Mouse (Mus musculus): ENCODE results near the gene Tnfsfm13. TPM values are rescaled to one million over a fixed set of nuclear protein-coding genes. Genes with fewer than 3 reads are reported as not detected.

Tnfsfm13 gene
- total and polyA plus RNA-seq, 3 experiments = 0.08 TPM; not detected in 2

GRCm38 (mm10) chr11:69682209-69682839, 13.6 kb downstream of the Tnfsfm13 start:
- DNase-seq (ENCODE audit: extremely low read depth) = no peak
- in situ Hi-C loops (cut with MboI; ENCODE audit: low pct_ligation_motif_present, low pct_unique_long_range_greater_than_20kb, low sequenced_read_pairs) (loop anchor here (5.0 to 10.0 kb wide), 2 partner anchors 62 to 195 kb away; partner anchors contain the start of gene Tmem95), dilution Hi-C loops (cut with MboI; ENCODE audit: extremely low pct_ligation_motif_present, extremely low pct_unique_long_range_greater_than_20kb, low sequenced_read_pairs) (no loop called here)
- peak overlapping the region; percentile 60 to 85 (median 75) for H3K4me3 ChIP-seq (replicated peaks in 1 of 3; ENCODE audit: low read depth in 2 of 3, low read length in 2 of 3, poor library complexity in 1 of 3)
- H3K4me1 ChIP-seq (ENCODE audit: control insufficient read depth in 1 of 2, insufficient read depth in 2 of 2) = peaks cover 4 to 55% of the 10 kb centered on the region in 2 experiments
- no peaks in the 10 kb centered on the region for H3K27me3 ChIP-seq (replicated peaks)
- H3K4me2 ChIP-seq (ENCODE audit: insufficient read depth, low read depth, poor library complexity, severe bottlenecking) = peak overlapping the region; percentile 71
- peaks cover 21 to 27% of the 10 kb centered on the region in 2 experiments for H3K36me3 ChIP-seq (replicated peaks in 1 of 2; ENCODE audit: control insufficient read depth in 1 of 2, insufficient read depth in 1 of 2, low read length in 1 of 2)
- H3K27ac ChIP-seq (ENCODE audit: insufficient read depth, low read depth) = peak overlapping the region; percentile 35; the same call in 1 of the 2 replicates
- peaks cover 35% of the 10 kb centered on the region for H3K79me2 ChIP-seq (replicated peaks; ENCODE audit: control insufficient read depth, extremely low read depth, insufficient read depth, poor library complexity, severe bottlenecking)
- H3K9me3 ChIP-seq (replicated peaks; ENCODE audit: low read length) = no peaks in the 10 kb centered on the region
- TF ChIP-seq TBP (conservative IDR thresholded peaks at IDR 0.05; ENCODE audit: low read depth, low read length) (no peak), RCOR1 (conservative IDR thresholded peaks at IDR 0.05; ENCODE audit: low read depth, low read length) (0 out of 2 replicates have a peak, but pooled peaks have one; percentile 31)
- H3K9ac ChIP-seq (ENCODE audit: insufficient read depth, low read depth) = peak overlapping the region; percentile 53

DNA sequence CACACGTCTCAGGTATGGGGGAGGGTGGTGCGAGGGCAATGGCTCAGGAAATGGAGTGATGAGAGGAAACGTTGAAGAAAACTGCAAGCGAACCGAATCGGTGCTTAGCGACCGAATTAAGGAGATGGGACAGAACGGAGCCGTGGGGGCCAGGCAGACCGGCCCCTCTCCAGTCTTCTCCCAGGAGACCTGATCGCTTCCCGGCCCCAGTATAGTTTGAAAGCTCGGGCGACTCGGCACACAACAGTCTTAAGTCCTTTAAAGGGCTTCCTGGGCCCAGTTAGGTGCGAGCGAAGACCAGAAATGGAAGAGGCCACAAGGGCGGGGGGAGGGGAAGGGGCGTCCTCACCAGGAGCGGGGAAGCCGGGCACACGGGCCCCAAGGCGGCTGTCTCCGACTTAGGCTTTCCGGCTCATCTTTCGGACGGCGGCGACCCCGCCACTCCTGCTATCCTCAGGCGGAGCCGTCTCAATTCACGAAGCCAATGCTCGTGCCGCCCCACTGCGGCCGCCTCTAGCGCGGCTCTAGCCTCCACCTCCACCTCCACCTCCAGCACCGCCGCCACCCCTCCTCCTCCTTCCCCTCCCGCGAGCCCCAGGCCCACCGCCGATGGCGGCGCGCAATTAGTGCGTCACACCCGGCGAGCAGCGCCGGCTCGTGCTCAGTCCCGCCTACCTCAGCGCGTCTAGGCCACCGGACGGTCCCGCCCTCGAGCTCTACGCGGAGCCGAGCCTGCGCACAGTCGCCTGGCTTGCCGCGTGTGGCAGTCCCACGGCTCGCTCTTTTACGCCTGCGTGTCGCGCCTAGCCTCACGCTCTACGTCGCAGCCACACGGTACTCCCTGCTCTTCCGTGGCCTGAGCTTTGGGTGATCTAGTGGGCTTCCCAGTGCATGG, 14.3 kb downstream of the Tnfsfm13 start, which contains the start of gene Senp3:
Senp3 (minus strand) TSS at position 771 of the 895 bp plus-strand sequence.
- in situ Hi-C loops (cut with MboI; ENCODE audit: low pct_ligation_motif_present, low pct_unique_long_range_greater_than_20kb, low sequenced_read_pairs) = loop anchor here (5.0 to 10.0 kb wide), 2 partner anchors 63 to 196 kb away; partner anchors contain the start of gene Tmem95
- H3K79me2 ChIP-seq (replicated peaks; ENCODE audit: control insufficient read depth, extremely low read depth, insufficient read depth, poor library complexity, severe bottlenecking) = peaks cover 35% of the 10 kb centered on the region
- dilution Hi-C loops (cut with MboI; ENCODE audit: extremely low pct_ligation_motif_present, extremely low pct_unique_long_range_greater_than_20kb, low sequenced_read_pairs) = no loop called here
- H3K36me3 ChIP-seq (replicated peaks in 1 of 2; ENCODE audit: control insufficient read depth in 1 of 2, insufficient read depth in 1 of 2, low read length in 1 of 2) = peaks cover 27 to 35% of the 10 kb centered on the region in 2 experiments
- peak within 1 kb of the TSS; percentile 100 for H3K4me2 ChIP-seq (ENCODE audit: insufficient read depth, low read depth, poor library complexity, severe bottlenecking)
- no peaks in the 10 kb centered on the region for H3K27me3 ChIP-seq (replicated peaks)
- no peaks in the 10 kb centered on the region for H3K9me3 ChIP-seq (replicated peaks; ENCODE audit: low read length)
- H3K4me3 ChIP-seq (replicated peaks in 1 of 3; ENCODE audit: low read depth in 2 of 3, low read length in 2 of 3, poor library complexity in 1 of 3) = peak within 1 kb of the TSS; percentile 75 to 96 (median 85)
- peaks cover 4 to 63% of the 10 kb centered on the region in 2 experiments for H3K4me1 ChIP-seq (ENCODE audit: control insufficient read depth in 1 of 2, insufficient read depth in 2 of 2)
- H3K9ac ChIP-seq (ENCODE audit: insufficient read depth, low read depth) = peak within 1 kb of the TSS; percentile 79
- peak within 1 kb of the TSS; percentile 35; the same call in 1 of the 2 replicates for H3K27ac ChIP-seq (ENCODE audit: insufficient read depth, low read depth)
- peak; percentile 98 for DNase-seq (ENCODE audit: extremely low read depth)
- TF ChIP-seq NRF1 (IDR thresholded peaks at IDR 0.05; ENCODE audit: low read depth, low read length) (peak; percentile 96), NELFE (IDR thresholded peaks at IDR 0.05; ENCODE audit: low read depth, low read length) (peak; percentile 97), GABPA (IDR thresholded peaks at IDR 0.05; ENCODE audit: insufficient replicate concordance, low read depth, low read length) (no peak; the same call in 1 of the 2 replicates), ZMIZ1 (IDR thresholded peaks at IDR 0.05; ENCODE audit: low read depth, low read length) (peak; percentile 95), MXI1 (IDR thresholded peaks at IDR 0.05; ENCODE audit: low read depth, low read length) (peak; percentile 94), ZC3H11A (IDR thresholded peaks at IDR 0.05; ENCODE audit: low read depth, low read length) (no peak), BHLHE40 (IDR thresholded peaks at IDR 0.05; ENCODE audit: low read depth, low read length) (peak; percentile 88), ELF1 (IDR thresholded peaks at IDR 0.05; ENCODE audit: low read depth, low read length) (peak; percentile 77), MAFK (IDR thresholded peaks at IDR 0.05; ENCODE audit: insufficient replicate concordance, low read length) (0 out of 2 replicates have a peak, but pooled peaks have one; percentile 19), SIN3A (IDR thresholded peaks at IDR 0.05; ENCODE audit: low read length) (peak; percentile 94), HCFC1 (IDR thresholded peaks at IDR 0.05; ENCODE audit: low read depth, low read length) (peak; percentile 90), MYC (IDR thresholded peaks at IDR 0.05; ENCODE audit: low read depth, low read length) (peak; percentile 92), CHD2 (IDR thresholded peaks at IDR 0.05; ENCODE audit: low read length) (peak; percentile 87), CHD1 (IDR thresholded peaks at IDR 0.05; ENCODE audit: low read depth, low read length) (0 out of 2 replicates have a peak, but pooled peaks have one; percentile 56), E2F4 (IDR thresholded peaks at IDR 0.05; ENCODE audit: insufficient replicate concordance, low read depth, low read length) (peak; percentile 71; the same call in 1 of the 2 replicates), RCOR1 (conservative IDR thresholded peaks at IDR 0.05; ENCODE audit: low read depth, low read length) (0 out of 2 replicates have a peak, but pooled peaks have one; percentile 38), POLR2A (IDR thresholded peaks at IDR 0.05; ENCODE audit: low read depth, low read length) (peak; percentile 97), TCF12 (IDR thresholded peaks at IDR 0.05; ENCODE audit: low read depth, low read length) (peak; percentile 88), EP300 (IDR thresholded peaks at IDR 0.05; ENCODE audit: low read length) (no peak), RAD21 (IDR thresholded peaks at IDR 0.05; ENCODE audit: low read depth, low read length) (no peak), ETS1 (conservative IDR thresholded peaks at IDR 0.05; ENCODE audit: low read depth, low read length) (peak; percentile 48), JUND (conservative IDR thresholded peaks at IDR 0.05; ENCODE audit: low read depth, low read length) (no peak), MEF2A (IDR thresholded peaks at IDR 0.05; ENCODE audit: borderline replicate concordance, low read depth, low read length) (peak; percentile 79), MAZ (IDR thresholded peaks at IDR 0.05; ENCODE audit: low read depth, low read length) (peak; percentile 95), UBTF (IDR thresholded peaks at IDR 0.05; ENCODE audit: low read depth, low read length) (peak; percentile 84; the same call in 1 of the 2 replicates), KAT2A (IDR thresholded peaks at IDR 0.05; ENCODE audit: insufficient replicate concordance, low read length) (peak; percentile 77; the same call in 1 of the 2 replicates), PAX5 (IDR thresholded peaks at IDR 0.05; ENCODE audit: low read length) (no peak)

Measured in CH12.LX (cell line).